32 mouse cellular contexts compared by ENCODE assay signal in genomic region chr6:99339986-99340721, GRCm38 (mm10).
DNase-seq lines count a peak whose midpoint lies in the region; ATAC-seq and TF ChIP-seq lines count a peak whose summit lies in the region.
"Had no signal": no experiment of that assay in that cellular context is flagged by ENCODE, and none has a peak within 500 bp of the region (broad histone marks: within the 10 kb centered on the region; RNA-seq: fewer than 3 reads in every experiment).

No protein-coding gene starts in this region.

- no peak overlapping the region for H3K4me3 ChIP-seq in layer of hippocampus, adult 2 months
- no peak overlapping the region for H3K4me3 ChIP-seq in midbrain, embryonic 13.5 days (replicated peaks)
- H3K4me3 ChIP-seq in forebrain, postnatal 0 days (ENCODE audit: low read depth, low read length), result no peak overlapping the region
- H3K4me3 ChIP-seq: embryonic facial prominence, embryonic 13.5 days; forebrain, embryonic 10.5 days; forebrain, embryonic 15.5 days; gastrocnemius, adult 2 months; intestine, embryonic 15.5 days; midbrain, embryonic 12.5 days had no signal

- H3K4me1 ChIP-seq in midbrain, embryonic 13.5 days (replicated peaks), result peaks cover 15% of the 10 kb centered on the region; the same call in 1 of the 2 replicates
- 0 out of 2 replicates have a peak, but pooled peaks cover 3% of the 10 kb centered on the region for H3K4me1 ChIP-seq in forebrain, postnatal 0 days (ENCODE audit: insufficient read depth)
- H3K4me1 ChIP-seq: midbrain, embryonic 12.5 days had no signal

- no peaks in the 10 kb centered on the region for H3K36me3 ChIP-seq in midbrain, embryonic 13.5 days
- H3K36me3 ChIP-seq in forebrain, postnatal 0 days (ENCODE audit: insufficient read depth), result no peaks in the 10 kb centered on the region
- H3K36me3 ChIP-seq: embryonic facial prominence, embryonic 13.5 days; forebrain, embryonic 15.5 days; intestine, embryonic 15.5 days; midbrain, embryonic 12.5 days had no signal

- no peaks in the 10 kb centered on the region for H3K9me3 ChIP-seq in midbrain, embryonic 13.5 days
- H3K9me3 ChIP-seq in forebrain, postnatal 0 days (ENCODE audit: low read length), result no peaks in the 10 kb centered on the region
- H3K9me3 ChIP-seq: embryonic facial prominence, embryonic 13.5 days; forebrain, embryonic 10.5 days; forebrain, embryonic 15.5 days; intestine, embryonic 15.5 days; midbrain, embryonic 12.5 days had no signal

- no peak for TF ChIP-seq CTCF in layer of hippocampus, adult 2 months (conservative IDR thresholded peaks at IDR 0.05)
- TF ChIP-seq CTCF in forebrain, postnatal 0 days (IDR thresholded peaks at IDR 0.05; ENCODE audit: low read depth), result no peak

- no peak overlapping the region for H3K9ac ChIP-seq in midbrain, embryonic 13.5 days (replicated peaks)
- no peak overlapping the region for H3K9ac ChIP-seq in forebrain, postnatal 0 days
- H3K9ac ChIP-seq: embryonic facial prominence, embryonic 13.5 days; forebrain, embryonic 15.5 days; intestine, embryonic 15.5 days; liver, embryonic 14.5 days; midbrain, embryonic 12.5 days had no signal

- DNase-seq in layer of hippocampus, adult 2 months (ENCODE audit: low spot score in 2 of 2), result no peak
- no peak for DNase-seq in layer of hippocampus, adult 11-12 months (ENCODE audit: low spot score)
- DNase-seq in B cell, adult 2 months, result peak; percentile 61 to 66
- DNase-seq in kidney, adult 18-20 months, result no peak
- no peak for DNase-seq in forebrain, postnatal 0 days
- DNase-seq: adrenal gland, postnatal 14 days; cerebellum, adult 18-20 months; cerebellum, postnatal 10 days; gastrocnemius, adult 2 months; heart, postnatal 14 days; kidney, adult 8-10 months; kidney, postnatal 4 days; layer of hippocampus, adult 9-11 months; liver; lung, adult 2 months; lung, postnatal 10 days; retina, postnatal 1 day; right cerebral cortex, postnatal 14 days; thymus, adult 18-20 months; thymus, postnatal 25 days had no signal

- H3K4me2 ChIP-seq in midbrain, embryonic 13.5 days (replicated peaks), result no peak overlapping the region
- H3K4me2 ChIP-seq in forebrain, postnatal 0 days (ENCODE audit: low read depth), result no peak overlapping the region
- H3K4me2 ChIP-seq: embryonic facial prominence, embryonic 13.5 days; forebrain, embryonic 15.5 days; intestine, embryonic 15.5 days; midbrain, embryonic 12.5 days had no signal

- H3K27me3 ChIP-seq in midbrain, embryonic 13.5 days, result no peaks in the 10 kb centered on the region
- no peaks in the 10 kb centered on the region for H3K27me3 ChIP-seq in forebrain, postnatal 0 days (ENCODE audit: insufficient read depth, low read length)
- H3K27me3 ChIP-seq: forebrain, embryonic 15.5 days; intestine, embryonic 15.5 days; midbrain, embryonic 12.5 days; Patski had no signal

- 82% methylated on average over 10 of the region's 10 CpGs for WGBS in midbrain, embryonic 13.5 days
- 58% methylated on average over 10 of the region's 10 CpGs for WGBS in forebrain, postnatal 0 days

- ATAC-seq in common myeloid progenitor, adult 5-6 weeks (replicated peaks; ENCODE audit: low read depth, poor library complexity, severe bottlenecking), result 0 out of 2 replicates have a peak, but pooled peaks have one; percentile 19
- ATAC-seq in midbrain, embryonic 13.5 days, result no peak
- no peak for ATAC-seq in forebrain, postnatal 0 days
- ATAC-seq: forebrain, embryonic 15.5 days; hindbrain, embryonic 16.5 days; Patski had no signal

- peak overlapping the region; percentile 36; the same call in 1 of the 2 replicates for H3K27ac ChIP-seq in layer of hippocampus, adult 2 months
- H3K27ac ChIP-seq in midbrain, embryonic 13.5 days, result no peak overlapping the region
- H3K27ac ChIP-seq in forebrain, postnatal 0 days (ENCODE audit: low read depth, low read length), result no peak overlapping the region
- H3K27ac ChIP-seq: embryonic facial prominence, embryonic 13.5 days; forebrain, embryonic 10.5 days; forebrain, embryonic 15.5 days; gastrocnemius, adult 2 months; intestine, embryonic 15.5 days; kidney, postnatal 0 days; liver, embryonic 14.5 days; midbrain, embryonic 12.5 days; stomach, postnatal 0 days had no signal

Comparison
In these comparisons a context has a peak if more than half of its experiments do, and no peak if none do; other contexts are left out.
1. DNase-seq: peak in B cell, adult 2 months (2 of 2); none in layer of hippocampus, adult 2 months (0 of 2), layer of hippocampus, adult 11-12 months (single experiment), kidney, adult 18-20 months (single experiment) and forebrain, postnatal 0 days (single experiment).